Mouse (Mus musculus) embryonic stem cell, embryonic (primary cell): ENCODE measurements at regions not wholly inside any gene's neighbourhood (a gene's known extent, or its start where the extent isn't known, plus 50 kb on each side); places are given as distances from the start of the nearest gene placed in this dataset.

Source experiments
- CTCF ChIA-PET, 4 experiments: fragments of 300-600 bp in 2 of 4; fragments of 350-600 bp in 2 of 4; sonication (Branson Sonifier 250); formaldehyde crosslinking; loops; one replicate each; lab custom pipeline; 2022; ENCODE audit warnings: inconsistent platforms in 2 of 4; lab: Charles Lee
- POLR2A ChIA-PET, 4 experiments: fragments of 300-600 bp in 2 of 4; fragments of 350-600 bp in 2 of 4; sonication (Branson Sonifier 250); formaldehyde crosslinking; loops; one replicate each; lab custom pipeline; 2022; ENCODE audit warnings: antibody characterized with exemption in 4 of 4, inconsistent platforms in 1 of 4; lab: Charles Lee

GRCm38 (mm10) chr5:149815879-149816278, 137.8 kb downstream of the B3glct start:
- CTCF ChIA-PET = interaction anchor here (0.5 to 4.4 kb wide), 61 partner anchors 9 to 1237 kb away, joined by 3 to 51 read pairs (median 4); partner anchors contain the start of gene Medag (in 1 of the 4)
- POLR2A ChIA-PET = interaction anchor here in 3 of 4 experiments (0.5 to 2.4 kb wide), 11 partner anchors 9 to 178 kb away, joined by 3 to 10 read pairs (median 5); no protein-coding TSS in a partner anchor

DNA sequence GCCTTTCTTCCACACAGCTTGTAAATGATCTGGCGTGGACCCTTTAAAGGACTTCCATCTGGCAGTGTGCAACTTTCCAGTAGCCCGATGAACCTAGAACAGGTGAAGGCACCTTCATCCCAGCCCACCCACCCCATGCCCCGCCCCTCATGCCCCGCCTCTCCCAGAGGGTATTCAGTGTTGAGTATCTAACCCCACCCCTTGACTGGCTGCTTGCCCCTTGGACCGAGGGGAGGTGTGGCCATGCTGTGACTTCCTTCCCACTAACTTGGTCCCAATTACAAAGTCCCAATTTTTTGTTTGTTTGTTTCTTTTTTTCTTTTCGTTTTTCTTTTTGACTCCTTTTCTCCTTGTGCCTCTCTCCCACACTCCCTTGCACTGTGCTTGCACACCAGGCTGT, 140.8 kb downstream of the B3glct start:
- CTCF ChIA-PET = interaction anchor here in 3 of 4 experiments (1.0 to 4.0 kb wide), 5 partner anchors 12 to 25 kb away, joined by 3 to 45 read pairs (median 3); no protein-coding TSS in a partner anchor

GRCm38 (mm10) chr5:149823821-149824220, 145.8 kb downstream of the B3glct start:
- POLR2A ChIA-PET = interaction anchor here in 1 of 4 experiments (0.6 to 2.2 kb wide), 2 partner anchors 8 to 299 kb away, joined by 3 to 9 read pairs; no protein-coding TSS in a partner anchor

More for the DNA sequence above, 140.8 kb downstream of the B3glct start:
- POLR2A ChIA-PET = interaction anchor here in 2 of 4 experiments (0.7 to 1.6 kb wide), 4 partner anchors 12 to 174 kb away, joined by 3 to 6 read pairs (median 4); no protein-coding TSS in a partner anchor

DNA sequence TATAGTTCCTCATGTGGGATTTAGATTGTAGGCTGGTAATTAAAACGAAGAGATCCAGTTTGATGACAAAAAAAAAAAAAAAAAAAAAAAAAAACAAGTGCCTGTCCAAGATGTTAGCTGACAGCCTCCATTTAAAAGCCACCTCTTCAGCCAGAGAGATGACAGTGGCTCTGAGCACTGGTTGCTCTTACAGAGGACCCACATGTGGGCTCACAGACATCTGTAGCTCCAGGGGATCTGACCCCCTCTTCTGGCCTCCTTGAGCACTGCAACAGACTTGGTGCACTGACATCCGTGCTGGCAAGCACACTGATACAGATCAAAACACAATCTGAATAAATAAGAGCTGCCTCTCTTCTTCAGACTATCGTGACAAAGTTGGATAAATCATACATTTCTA, 149.6 kb downstream of the B3glct start:
- CTCF ChIA-PET = interaction anchor here (0.5 to 2.3 kb wide), 13 partner anchors 11 to 1326 kb away, joined by 3 to 17 read pairs (median 5); no protein-coding TSS in a partner anchor
- POLR2A ChIA-PET = interaction anchor here in 3 of 4 experiments (0.5 to 1.6 kb wide), 7 partner anchors 12 to 695 kb away, joined by 3 to 7 read pairs (median 4); no protein-coding TSS in a partner anchor

More at GRCm38 (mm10) chr5:149823821-149824220, 145.8 kb downstream of the B3glct start:
- CTCF ChIA-PET = interaction anchor here in 1 of 4 experiments (0.7 kb wide), 1 partner anchor 16 kb away, joined by 3 read pairs; no protein-coding TSS in a partner anchor

GRCm38 (mm10) chr5:149831122-149831861, 153.3 kb downstream of the B3glct start:
- ChIA-PET POLR2A (interaction anchor here in 3 of 4 experiments (0.6 to 2.5 kb wide), 20 partner anchors 11 to 1992 kb away, joined by 3 to 12 read pairs (median 4); partner anchors contain the start of gene Fry (in 1 of the 3)), CTCF (interaction anchor here (0.5 to 5.9 kb wide), 53 partner anchors 8 to 1174 kb away, joined by 3 to 51 read pairs (median 4); no protein-coding TSS in a partner anchor)

DNA sequence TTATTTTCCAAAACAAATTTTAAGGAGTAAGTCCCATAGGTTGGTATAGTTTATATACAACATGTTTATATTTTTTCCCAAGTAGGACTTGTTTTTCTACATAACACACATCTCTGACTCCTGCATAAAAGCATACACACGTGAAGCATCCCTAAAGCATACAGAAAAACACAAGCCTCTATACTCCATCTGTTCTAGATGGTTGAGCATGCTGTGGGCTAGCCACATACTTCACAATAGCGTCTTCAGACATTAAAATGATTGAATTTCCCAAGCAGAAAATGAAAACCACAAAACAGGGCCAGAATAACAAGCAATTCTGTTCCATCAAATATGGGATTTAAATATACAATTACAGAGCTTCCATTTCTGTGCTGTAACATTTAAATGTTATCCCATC, 159.3 kb downstream of the B3glct start:
- ChIA-PET POLR2A (no interaction called here), CTCF (interaction anchor here in 1 of 4 experiments (1.5 kb wide), 1 partner anchor 21 kb away, joined by 6 read pairs; no protein-coding TSS in a partner anchor)

DNA sequence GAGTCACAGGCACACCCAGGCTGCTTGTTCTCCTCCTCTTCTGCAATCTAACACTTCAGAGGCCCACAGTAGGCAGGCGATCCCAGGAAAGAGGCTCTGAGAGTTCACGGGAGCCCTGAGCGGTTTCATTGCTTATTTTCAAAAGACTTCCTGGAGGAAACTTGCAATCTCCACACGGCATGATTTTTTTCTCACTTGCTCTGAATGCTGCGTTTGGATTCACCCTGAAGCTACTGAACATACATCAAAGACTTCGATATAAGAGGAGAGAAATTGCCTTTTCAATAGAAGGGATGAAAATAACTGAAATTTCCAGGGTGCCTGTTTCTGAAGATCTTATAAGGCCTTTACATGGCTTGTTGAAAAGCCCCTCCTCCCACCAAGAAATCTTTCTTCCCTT, 164.5 kb downstream of the B3glct start:
- CTCF ChIA-PET = interaction anchor here in 3 of 4 experiments (0.7 to 2.3 kb wide), 6 partner anchors 8 to 26 kb away, joined by 3 to 16 read pairs (median 4); no protein-coding TSS in a partner anchor
- POLR2A ChIA-PET = interaction anchor here in 1 of 4 experiments (2.3 kb wide), 1 partner anchor 12 kb away, joined by 11 read pairs; no protein-coding TSS in a partner anchor

GRCm38 (mm10) chr5:149843310-149843709, 165.3 kb downstream of the B3glct start:
- ChIA-PET POLR2A (interaction anchor here in 3 of 4 experiments (0.7 to 2.3 kb wide), 3 partner anchors 12 to 200 kb away, joined by 3 to 11 read pairs (median 3); no protein-coding TSS in a partner anchor), CTCF (interaction anchor here in 3 of 4 experiments (0.6 to 2.4 kb wide), 8 partner anchors 8 to 94 kb away, joined by 3 to 16 read pairs (median 4); no protein-coding TSS in a partner anchor)

DNA sequence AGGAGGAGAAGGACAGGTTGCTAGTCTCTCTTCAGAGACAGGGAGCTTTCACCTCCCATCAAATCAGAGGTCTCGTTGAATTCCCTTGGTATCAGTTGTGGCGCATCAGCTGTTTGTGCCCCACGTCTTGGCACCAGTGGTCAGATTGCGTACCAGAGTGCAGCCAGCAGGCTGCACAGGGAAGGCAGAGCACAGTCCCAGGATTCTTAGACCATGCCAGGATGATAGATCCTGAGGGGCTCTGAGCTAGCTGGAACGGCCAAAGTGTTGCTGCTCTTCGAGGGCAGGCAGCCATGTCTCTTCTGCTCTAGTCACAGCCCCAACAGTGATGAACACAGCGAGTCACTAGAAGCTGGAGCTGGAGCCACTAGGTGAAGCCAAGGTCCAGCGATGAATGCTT, 167.2 kb downstream of the B3glct start:
- ChIA-PET POLR2A (interaction anchor here in 1 of 4 experiments (1.3 to 1.5 kb wide), 3 partner anchors 12 to 196 kb away, joined by 3 to 5 read pairs (median 4); no protein-coding TSS in a partner anchor), CTCF (interaction anchor here in 3 of 4 experiments (0.6 to 2.4 kb wide), 6 partner anchors 14 to 101 kb away, joined by 4 to 12 read pairs (median 8); no protein-coding TSS in a partner anchor)

DNA sequence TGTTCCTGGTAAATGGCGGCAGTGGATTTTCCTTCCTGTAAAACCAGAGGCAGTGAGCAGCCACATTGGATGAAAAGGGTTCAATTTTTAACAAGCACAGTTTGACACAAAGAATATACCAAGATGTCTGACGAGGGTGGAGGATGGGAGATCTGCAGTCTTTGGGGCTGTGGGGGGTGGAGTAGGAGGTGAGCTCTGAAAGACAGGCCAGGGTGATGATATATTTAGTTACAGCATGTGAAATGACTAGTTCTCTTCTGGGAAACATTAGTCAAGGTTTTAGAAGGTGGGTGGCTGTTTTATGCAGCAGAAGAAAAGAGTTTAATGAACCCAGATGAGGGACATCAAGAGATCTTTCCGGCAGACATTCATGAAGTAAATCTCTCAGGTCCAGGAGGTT, 170.0 kb upstream of the Rxfp2 start:
- POLR2A ChIA-PET = no interaction called here

DNA sequence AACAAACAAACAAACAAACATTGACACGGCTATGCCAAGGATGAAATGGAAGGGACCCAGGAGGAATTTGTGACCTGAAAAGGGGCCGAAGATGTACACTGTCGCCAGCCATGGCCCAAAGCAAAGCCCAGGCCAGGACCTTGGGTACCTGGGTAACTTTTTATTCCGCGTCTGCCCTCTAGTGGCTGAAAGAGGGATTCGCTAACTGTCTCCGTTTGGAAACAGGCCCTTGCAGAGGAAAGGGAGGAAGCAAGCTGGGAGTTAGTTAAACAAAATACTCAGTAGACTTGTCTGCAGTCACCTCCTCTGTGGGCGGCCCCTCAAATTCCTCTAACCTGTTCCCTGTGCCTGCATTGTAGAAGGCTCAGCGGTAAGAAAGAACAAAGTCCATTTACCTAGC, 167.5 kb upstream of the Rxfp2 start:
- ChIA-PET CTCF (interaction anchor here (0.6 to 4.0 kb wide), 25 partner anchors 9 to 276 kb away, joined by 3 to 24 read pairs (median 4); partner anchors contain the start of gene Fry (in 1 of the 4)), POLR2A (interaction anchor here in 2 of 4 experiments (0.6 to 1.1 kb wide), 4 partner anchors 16 to 36 kb away, joined by 3 to 5 read pairs (median 4); no protein-coding TSS in a partner anchor)

More for the DNA sequence above, 170.0 kb upstream of the Rxfp2 start:
- CTCF ChIA-PET = interaction anchor here in 2 of 4 experiments (0.7 to 2.3 kb wide), 3 partner anchors 17 to 151 kb away, joined by 3 to 6 read pairs (median 4); no protein-coding TSS in a partner anchor

DNA sequence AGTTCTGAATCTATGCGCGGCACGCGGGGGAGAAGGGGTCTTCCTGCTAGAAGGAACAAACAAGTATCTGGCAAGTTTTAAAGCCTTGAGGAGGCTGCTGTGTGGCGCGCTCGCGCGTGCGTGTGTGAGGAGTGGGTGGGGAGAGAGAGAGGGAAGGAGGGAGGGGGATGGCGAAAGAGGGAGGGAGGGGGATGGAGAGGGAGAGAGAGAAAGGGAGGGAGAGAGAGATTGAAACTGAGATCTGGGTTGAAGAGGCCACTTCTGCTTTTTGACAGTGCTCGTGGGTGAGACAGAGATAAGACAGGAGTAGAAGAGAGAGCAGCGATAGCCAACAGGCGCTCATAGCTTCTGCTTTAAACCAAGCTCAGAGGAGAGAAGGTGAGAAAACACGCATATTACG, 166.0 kb upstream of the Rxfp2 start:
- CTCF ChIA-PET = interaction anchor here (0.6 to 4.0 kb wide), 10 partner anchors 9 to 529 kb away, joined by 3 to 24 read pairs (median 4); no protein-coding TSS in a partner anchor
- POLR2A ChIA-PET = interaction anchor here in 2 of 4 experiments (0.7 to 1.3 kb wide), 4 partner anchors 8 to 1256 kb away, joined by 3 read pairs; no protein-coding TSS in a partner anchor

GRCm38 (mm10) chr5:149856101-149856500, 162.4 kb upstream of the Rxfp2 start:
- ChIA-PET CTCF (no interaction called here), POLR2A (no interaction called here)

DNA sequence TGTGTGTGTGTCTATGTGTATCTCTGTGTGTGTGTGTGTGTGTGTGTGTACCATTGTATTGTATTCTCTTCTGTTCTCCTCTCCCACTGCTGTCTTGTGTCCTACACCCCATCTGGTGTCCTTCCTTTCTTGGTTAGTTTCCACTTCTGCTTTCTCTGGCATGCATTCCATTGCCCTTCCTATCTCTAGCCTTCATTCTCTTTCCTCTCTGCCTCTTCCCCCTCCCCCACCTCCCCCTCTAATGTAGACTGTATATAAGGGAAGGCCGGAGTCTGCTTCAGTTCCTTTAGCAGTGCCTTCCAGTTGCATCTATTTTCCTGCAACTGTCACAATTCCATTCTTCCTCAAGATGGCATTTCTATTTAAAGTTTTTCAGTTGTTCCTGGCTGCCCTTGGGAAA, 161.5 kb upstream of the Rxfp2 start:
- ChIA-PET POLR2A (interaction anchor here in 1 of 4 experiments (0.9 to 1.7 kb wide), 2 partner anchors 11 to 13 kb away, joined by 3 to 4 read pairs; no protein-coding TSS in a partner anchor), CTCF (no interaction called here)

DNA sequence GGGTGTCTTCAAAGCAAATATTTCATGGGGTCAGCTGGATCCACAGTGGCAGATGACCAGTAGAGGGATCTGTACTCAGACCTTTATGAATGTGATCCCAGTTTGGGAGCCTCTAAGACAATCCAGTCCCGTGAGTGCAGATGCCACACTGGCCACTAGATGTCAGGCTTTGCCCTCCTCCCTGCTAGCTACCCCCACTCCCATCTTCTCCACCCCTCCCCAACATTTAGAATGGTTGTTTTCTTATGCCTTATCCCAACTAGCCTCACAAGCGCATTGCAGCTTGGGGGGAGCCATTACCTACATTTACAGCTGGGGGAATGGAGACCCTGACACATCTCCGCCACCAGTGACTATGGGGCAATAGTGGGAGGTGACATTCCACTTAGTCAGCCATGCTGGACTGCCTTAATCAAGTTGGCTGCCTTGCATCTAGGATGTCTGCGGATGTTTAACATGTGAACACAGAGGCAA, 156.9 kb upstream of the Rxfp2 start:
- POLR2A ChIA-PET = interaction anchor here in 3 of 4 experiments (0.5 to 0.6 kb wide), 3 partner anchors 27 to 128 kb away, joined by 3 read pairs; no protein-coding TSS in a partner anchor
- CTCF ChIA-PET = interaction anchor here (0.5 to 1.9 kb wide), 30 partner anchors 8 to 1017 kb away, joined by 3 to 15 read pairs (median 4); no protein-coding TSS in a partner anchor

- ChIA-PET CTCF (no interaction called here), POLR2A (no interaction called here)
These were observed 150.5 kb upstream of the Rxfp2 start for GRCm38 (mm10) chr5:149867926-149868325.

- CTCF ChIA-PET = interaction anchor here in 3 of 4 experiments (0.6 to 1.0 kb wide), 4 partner anchors 8 to 1233 kb away, joined by 3 to 4 read pairs (median 3); no protein-coding TSS in a partner anchor
- POLR2A ChIA-PET = no interaction called here
These were observed 149.0 kb upstream of the Rxfp2 start for GRCm38 (mm10) chr5:149869441-149869840.
